Mouse (Mus musculus): ENCODE results near the gene Pcdh11x.
"Not testable (repeated sequence)": the region's sequence is repeated elsewhere in the genome, so short reads cannot be mapped to it uniquely, and the experiment has no call there.

- TF ChIP-seq POLR2A (IDR thresholded peaks at IDR 0.05; ENCODE audit: low read depth, low read length); CTCF (IDR thresholded peaks at IDR 0.05; ENCODE audit: extremely low read depth, insufficient read length, insufficient replicate concordance, low read depth, low read length): not testable (repeated sequence)
Measured at GRCm38 (mm10) chrX:120312995-120313394, 22.9 kb downstream of the Pcdh11x start, which contains the start of gene H2afb3.

All from small intestine, adult 2 months (tissue).